Mouse (Mus musculus): ENCODE measurements around the gene H2afy. TPM values are rescaled to one million over a fixed set of nuclear protein-coding genes. Genes with fewer than 3 reads are reported as not detected.

Gene H2afy
- total RNA-seq, 2 experiments from 2014 or later, result 117 to 122 TPM

GRCm38 (mm10) chr13:56112980-56113379 is 23.2 kb downstream of the H2afy start:
- DNase-seq, result no peak

- DNase-seq, result no peak
These were observed 23.7 kb downstream of the H2afy start for GRCm38 (mm10) chr13:56112496-56112895.

GRCm38 (mm10) chr13:56111601-56112000 is 24.6 kb downstream of the H2afy start:
- DNase-seq, result no peak

GRCm38 (mm10) chr13:56110694-56111531 is 25.2 kb downstream of the H2afy start:
- DNase-seq, result no peak

- DNase-seq, result no peak
These were observed 26.5 kb downstream of the H2afy start for GRCm38 (mm10) chr13:56109703-56110102.

GRCm38 (mm10) chr13:56108849-56109519 is 27.2 kb downstream of the H2afy start:
- no peak for DNase-seq

- DNase-seq, result peak; percentile 34
These were observed 31.2 kb downstream of the H2afy start for GRCm38 (mm10) chr13:56104971-56105391.

- no peak for DNase-seq
These were observed 32.1 kb downstream of the H2afy start for GRCm38 (mm10) chr13:56103796-56104746.

- no peak for DNase-seq
These were observed 34.0 kb downstream of the H2afy start for GRCm38 (mm10) chr13:56102160-56102559.

- DNase-seq, result no peak
These were observed 40.5 kb downstream of the H2afy start for GRCm38 (mm10) chr13:56095601-56096195.

GRCm38 (mm10) chr13:56094544-56094943 is 41.6 kb downstream of the H2afy start:
- no peak for DNase-seq

GRCm38 (mm10) chr13:56093680-56094079 is 42.5 kb downstream of the H2afy start:
- no peak for DNase-seq

- peak; percentile 62 for DNase-seq
These were observed 43.6 kb downstream of the H2afy start for GRCm38 (mm10) chr13:56092606-56093005.

- no peak for DNase-seq
These were observed 45.6 kb downstream of the H2afy start for GRCm38 (mm10) chr13:56090597-56090996.

GRCm38 (mm10) chr13:56088602-56089001 is 47.6 kb downstream of the H2afy start:
- DNase-seq, result no peak

- DNase-seq, result no peak
These were observed 48.2 kb downstream of the H2afy start for GRCm38 (mm10) chr13:56087936-56088335.

- DNase-seq, result no peak
These were observed 51.8 kb downstream of the H2afy start for GRCm38 (mm10) chr13:56084146-56084905.

GRCm38 (mm10) chr13:56081656-56082055 is 54.5 kb downstream of the H2afy start:
- DNase-seq, result peak; percentile 61

GRCm38 (mm10) chr13:56079616-56080015 is 56.5 kb downstream of the H2afy start:
- DNase-seq, result no peak

- DNase-seq, result no peak
These were observed 57.4 kb downstream of the H2afy start for GRCm38 (mm10) chr13:56078724-56079262.

GRCm38 (mm10) chr13:56075930-56076329 is 60.2 kb downstream of the H2afy start:
- DNase-seq, result no peak
